Mouse (Mus musculus): ENCODE measurements at regions not wholly inside any gene's neighbourhood (a gene's known extent, or its start where the extent isn't known, plus 50 kb on each side); places are given as distances from the start of the nearest gene placed in this dataset.

DNA sequence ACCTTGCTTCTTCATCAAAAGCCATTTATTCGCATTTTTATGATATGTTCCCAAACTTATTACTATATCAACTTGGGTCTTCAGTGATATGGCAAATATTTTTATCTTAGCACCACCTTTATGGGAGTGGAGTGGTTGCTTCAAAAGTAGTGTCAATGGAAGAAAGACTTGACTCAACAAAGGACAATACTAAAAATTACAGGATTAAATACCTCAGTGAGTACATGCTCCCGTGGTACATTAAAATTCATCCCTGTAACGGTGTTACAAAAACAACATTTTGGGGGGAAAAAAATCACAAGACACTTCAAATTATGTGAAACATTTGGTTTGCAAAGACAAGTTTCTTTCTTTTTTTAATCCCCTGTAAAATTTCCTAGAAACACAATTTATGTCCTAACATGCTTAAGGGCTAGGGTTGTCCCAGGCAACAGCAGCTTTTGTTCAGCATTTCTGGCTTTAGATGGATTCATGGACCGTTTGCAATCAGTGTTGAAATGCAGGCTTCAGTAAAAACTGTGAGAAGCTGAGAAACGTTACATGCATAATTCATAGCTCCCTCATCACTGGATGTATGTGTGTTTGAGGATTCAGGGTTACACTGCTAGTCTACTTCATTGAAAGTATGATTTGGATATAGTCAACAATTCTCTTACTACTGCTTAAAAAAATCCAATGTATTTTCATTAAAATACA, 700.8 kb upstream of the Tenm2 start:
- TF ChIP-seq CTCF (conservative IDR thresholded peaks at IDR 0.05; ENCODE audit: low read length) (no peak), NANOG (IDR thresholded peaks at IDR 0.05; ENCODE audit: borderline replicate concordance, low read length) (no peak), POU5F1 (IDR thresholded peaks at IDR 0.05; ENCODE audit: borderline replicate concordance, low read length) (no peak)

All from E14TG2a.4 (cell line).